Mouse (Mus musculus) thymus, postnatal 10 days (tissue): ENCODE data around the gene Ankrd11.

ENCODE experiments used
- DNase-seq, 2 experiments: peaks; one replicate each; pipeline ENCODE4 v3.0.0; 2021; ENCODE audit warnings: low spot score in 2 of 2

Gene Ankrd11

DNA sequence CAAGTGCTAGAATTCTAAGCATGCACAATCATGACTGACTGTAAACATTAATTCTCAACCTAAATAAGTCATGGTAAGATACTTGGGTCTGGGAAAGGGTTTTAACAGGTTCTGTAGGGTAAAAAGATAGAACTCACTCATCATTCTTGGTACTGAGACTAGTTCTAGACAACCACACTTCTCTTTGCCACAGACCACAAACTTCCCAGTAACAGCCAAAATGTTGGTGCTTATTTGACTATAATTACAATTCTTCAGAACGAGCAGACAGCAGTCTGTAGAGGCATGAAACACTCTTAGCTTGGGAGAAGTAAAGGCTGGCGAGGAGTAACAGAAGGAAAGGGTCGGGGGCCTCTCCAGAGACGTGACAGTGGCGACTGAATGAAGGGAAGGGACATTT, 80.0 kb downstream of the Ankrd11 start:
- DNase-seq: no peak

DNA sequence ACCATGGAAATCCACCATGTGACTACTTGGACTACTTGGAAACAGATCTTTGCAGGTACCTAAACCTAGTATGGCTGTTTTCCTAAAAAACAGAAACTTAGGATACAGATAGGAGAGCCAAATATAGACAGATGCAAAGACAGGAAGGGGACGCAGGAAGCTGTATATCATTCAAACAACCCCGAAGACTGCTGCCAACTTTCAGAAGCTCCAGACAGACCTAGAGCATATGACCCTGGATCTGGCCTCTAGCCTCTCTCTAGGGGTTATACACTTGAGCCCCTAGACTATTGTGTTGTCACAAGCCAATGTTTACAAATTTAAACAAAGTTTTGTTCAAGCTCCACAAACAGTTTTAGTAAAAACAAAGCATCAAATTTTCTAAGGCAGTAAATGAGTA, 80.6 kb downstream of the Ankrd11 start:
- no peak for DNase-seq

DNA sequence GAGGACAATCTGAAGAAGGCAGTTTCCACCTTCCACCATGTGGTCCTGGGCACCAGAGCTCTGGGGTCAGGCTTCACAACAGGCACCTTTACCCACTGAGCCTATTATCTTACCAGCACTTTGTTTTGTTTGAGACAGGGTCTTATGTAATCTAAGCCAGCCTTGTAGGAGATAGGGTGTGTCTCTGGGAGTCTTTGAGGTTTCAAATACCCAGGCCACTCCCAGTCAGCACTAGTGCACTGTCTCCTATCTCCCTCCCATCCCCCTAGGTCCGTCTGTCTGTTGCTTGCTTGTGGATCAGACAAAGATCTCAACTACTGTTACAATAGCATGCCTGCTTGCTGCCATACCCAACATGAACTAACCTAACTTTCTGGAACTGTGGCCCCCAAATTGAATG, 81.1 kb downstream of the Ankrd11 start:
- no peak for DNase-seq

DNA sequence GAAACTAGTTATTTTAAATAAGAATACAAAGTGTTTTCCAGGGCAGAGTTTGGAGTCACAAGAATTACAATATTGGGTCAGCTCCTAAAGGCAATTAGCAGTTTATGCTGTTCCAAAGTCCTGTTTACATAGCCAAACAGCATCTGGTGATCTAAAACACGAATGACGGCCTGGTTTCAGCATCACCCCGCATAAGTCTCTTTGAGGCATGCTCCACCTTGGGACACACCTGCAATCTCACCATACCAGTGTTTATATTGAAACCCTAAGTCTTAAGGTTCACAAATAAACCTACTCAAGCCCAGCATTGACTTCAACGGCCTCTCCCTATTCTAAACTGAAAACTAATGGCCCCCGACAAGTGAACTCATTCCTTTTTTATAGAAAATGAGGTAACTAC, 81.8 kb downstream of the Ankrd11 start:
- DNase-seq: no peak

DNA sequence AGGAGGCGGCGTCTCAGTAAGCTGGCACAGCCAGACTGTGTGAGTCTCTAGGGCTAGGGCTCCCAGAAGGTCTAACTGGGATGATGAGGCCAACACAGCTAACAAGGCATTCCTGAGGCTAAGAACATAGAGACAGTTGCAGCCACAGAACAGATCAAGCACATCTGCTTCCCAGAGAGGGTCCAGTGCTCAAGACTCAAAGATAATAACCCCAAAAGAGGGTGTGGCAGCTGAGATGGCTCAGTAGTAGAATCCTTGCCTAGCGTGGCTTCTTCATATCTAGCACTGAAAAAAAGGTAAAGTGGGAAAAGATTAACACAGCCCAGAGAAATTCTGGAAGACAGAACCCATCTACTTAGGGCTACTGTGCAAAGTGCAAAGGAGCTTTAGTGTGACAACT, 86.1 kb downstream of the Ankrd11 start:
- DNase-seq: no peak

DNA sequence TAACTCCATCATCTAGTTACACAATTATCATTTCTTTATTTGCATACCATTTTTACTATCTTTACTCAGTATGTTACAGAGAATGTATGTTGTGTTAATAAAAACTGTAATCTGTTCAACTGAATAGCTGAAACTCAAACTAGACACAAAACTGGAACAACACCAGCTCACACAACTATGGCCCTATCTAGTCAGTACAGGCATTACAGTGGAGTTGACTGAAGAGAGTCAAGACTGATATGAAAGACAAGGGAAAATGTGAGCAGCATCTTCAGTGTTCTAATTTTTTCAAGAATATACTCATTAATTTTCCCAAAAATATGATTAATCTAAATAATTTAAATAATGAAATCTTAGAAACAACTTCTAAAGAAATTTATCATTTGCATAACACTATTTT, 86.9 kb downstream of the Ankrd11 start:
- no peak for DNase-seq

DNA sequence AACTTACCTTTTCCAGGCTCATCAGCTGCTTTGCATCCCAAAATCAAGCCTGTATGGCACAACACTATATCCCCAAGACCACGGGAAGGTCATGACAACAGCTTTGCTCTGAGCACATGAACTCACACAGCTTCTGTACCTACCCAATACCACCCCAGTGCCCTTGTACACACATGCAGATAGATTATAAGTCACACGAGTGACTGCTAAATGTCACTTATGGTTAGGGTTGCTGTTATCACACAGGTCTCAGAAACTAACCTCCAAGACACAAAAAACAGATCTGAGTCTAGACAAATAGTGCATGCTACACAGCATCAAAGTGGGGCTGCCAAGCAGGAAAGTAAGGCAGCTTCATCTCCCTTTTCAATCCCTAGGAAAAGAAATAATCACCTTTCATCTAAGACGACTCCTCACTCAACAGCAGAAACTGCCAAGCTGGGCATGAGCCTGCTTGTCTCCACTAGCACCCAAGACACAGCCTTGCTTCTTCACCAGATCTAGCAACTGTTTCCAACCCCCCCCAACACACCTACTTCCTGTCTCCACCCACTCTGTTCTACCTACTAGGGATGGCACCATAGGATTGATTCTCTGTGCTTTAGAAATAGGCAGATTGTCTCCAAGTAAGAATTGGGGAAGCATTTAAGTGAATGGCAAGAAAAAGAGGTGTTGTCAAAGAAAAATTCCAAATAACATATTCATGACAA, 87.8 kb downstream of the Ankrd11 start:
- DNase-seq: peak in 1 of 2 experiments; percentile 42

DNA sequence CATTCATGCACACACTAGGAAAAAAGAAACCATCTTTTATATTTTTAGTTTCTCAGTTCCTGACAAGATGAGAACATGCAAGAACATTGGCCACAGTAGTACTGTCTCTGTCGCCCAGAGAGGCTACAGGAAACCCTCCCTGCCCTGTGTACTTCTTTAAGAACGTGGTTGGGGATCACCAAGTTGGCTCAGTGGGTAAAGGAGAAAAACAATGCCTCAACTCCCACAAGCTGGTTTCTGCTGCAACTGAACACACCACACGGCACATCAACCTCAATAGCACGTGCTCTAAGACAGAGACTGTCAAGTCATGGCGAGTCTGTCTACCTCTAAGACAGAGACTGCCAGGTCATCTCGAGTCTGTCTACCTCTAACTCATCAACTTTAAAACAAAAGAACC, 89.0 kb downstream of the Ankrd11 start:
- DNase-seq: no peak

DNA sequence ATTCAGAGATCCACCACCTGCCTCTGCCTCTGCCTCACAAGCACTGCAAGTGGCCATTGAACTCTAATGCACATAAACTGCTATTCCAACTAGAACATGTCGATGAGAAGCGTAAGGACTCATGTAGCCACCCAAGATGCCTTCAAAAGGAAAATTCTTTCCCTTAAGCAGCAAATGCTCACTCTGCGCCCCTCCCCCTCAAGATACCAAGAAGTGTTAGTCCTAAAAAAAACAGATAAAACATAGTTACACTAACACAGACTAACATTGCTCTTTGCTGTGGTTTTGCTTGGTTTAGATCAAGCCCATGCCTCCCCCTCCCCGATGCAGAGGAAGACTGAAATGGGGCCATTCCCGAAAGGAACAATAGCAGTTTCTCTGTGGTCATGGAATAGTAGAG, 90.6 kb downstream of the Ankrd11 start:
- DNase-seq: peak; percentile 16 to 37

DNA sequence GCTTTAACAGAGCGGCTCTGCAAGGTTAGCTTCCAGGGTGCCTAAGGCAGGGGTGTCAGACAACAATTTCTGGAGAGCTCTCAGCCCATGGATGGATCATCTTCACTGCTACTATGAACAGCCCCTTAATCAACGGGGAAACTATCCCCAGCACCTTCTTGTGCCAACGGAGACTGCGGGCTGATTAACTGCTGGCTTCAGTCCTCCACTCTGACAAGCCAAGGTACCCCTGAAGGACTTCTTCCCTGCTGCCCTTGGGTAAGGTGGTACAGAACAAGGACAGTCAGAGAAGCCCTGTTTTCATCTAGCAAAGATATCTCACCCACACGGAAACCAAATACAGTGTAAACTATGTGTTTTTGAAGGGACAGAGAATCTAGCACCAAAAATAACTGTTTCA, 92.4 kb downstream of the Ankrd11 start:
- no peak for DNase-seq

DNA sequence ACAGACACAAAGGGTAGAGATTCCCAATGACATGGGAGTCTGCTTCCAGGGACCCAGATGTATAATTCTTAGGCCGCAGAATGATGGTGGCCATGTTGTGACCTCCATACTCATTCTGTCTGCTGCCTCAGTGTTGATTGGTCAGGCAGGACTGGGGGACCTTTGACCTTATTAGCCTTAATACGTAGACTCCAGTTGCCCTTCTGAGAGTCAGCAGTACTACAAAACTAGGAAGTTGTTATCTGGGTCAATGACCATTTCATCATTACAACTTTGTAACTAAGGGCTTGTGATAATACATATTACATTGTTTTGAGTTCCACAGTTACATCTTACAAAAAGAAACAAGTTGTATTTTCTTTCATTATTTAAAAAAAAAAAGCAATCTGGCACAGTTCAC, 96.3 kb downstream of the Ankrd11 start:
- DNase-seq: no peak

DNA sequence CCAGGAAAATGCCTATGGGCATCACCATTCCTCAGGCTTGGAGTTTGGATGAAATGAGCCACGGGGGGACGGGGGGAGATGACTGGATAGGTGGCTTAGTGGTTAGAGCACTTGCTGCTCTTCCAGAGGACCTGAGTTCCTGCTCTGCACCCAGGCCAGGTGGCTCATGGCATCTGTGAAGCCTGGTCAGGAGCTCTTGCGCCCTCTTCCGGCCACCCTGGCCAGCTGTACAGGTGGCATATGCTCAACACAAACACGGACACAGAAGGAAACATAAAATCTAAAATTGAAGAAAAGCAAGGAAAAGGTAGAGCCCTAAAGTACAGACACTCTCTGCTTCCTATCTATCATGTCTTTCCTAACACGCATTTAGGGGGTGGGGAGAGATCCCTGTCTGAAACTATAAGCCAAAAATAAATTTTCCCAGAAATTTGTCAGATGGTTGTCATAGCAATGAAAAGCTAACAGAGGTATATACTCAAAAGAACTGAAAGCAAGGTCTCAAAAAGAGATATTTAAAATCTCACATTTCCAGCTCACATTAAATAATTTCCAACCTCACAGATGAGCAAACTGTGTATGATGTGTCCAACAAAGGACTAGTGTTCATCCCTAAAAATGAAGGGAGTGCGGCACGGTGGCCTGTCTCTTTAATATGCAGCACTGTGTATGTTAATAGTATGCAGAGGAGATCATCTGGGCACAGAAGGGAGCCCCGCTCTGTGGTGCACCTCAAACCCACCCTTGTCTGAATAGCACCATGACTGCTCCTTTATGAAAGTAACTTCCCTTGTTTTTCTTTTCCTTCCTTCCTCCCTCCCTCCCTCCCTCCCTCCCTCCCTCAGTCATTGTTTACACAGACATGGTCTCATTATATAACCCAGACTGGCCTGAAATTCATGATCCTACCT, 99.0 kb downstream of the Ankrd11 start:
- peak in 1 of 2 experiments; percentile 51 for DNase-seq

DNA sequence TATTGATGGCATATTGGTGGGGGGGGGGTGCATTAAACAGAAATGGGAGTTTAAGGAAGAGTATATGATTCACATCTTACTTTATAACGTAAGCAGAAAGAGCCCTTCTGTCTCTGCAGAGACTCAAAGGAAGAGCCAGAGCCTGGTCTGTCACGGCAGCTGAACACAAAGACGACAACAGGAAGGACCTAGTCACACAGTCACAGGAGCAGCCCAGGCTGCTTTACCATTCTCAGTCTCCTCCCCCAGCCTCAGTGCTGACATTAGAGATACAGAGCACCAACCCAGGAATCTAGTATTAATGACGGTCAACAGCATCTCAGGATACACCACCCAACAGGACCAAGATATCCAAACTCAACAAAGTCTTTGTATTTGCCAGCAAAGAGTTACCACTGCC, 103.5 kb downstream of the Ankrd11 start:
- peak in 1 of 2 experiments; percentile 50 for DNase-seq

DNA sequence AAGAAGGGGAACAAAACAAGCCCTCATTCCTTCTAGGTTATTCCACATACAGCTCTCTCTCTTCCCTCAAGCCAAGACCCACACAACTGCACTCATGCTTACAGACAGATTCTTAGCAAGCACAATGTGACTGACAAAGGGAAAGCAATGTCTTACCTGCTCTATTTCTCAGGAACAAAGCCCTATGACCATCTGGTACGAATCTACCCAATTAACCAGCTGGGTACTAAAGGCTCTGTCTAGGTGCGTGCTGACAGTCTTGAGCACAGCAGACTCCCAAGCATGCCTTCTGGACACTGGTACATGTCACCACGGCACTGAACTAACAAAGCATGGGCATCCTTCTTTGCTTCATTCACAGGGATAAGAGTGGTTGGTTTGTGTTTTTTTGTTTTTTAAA, 103.9 kb downstream of the Ankrd11 start:
- no peak for DNase-seq

DNA sequence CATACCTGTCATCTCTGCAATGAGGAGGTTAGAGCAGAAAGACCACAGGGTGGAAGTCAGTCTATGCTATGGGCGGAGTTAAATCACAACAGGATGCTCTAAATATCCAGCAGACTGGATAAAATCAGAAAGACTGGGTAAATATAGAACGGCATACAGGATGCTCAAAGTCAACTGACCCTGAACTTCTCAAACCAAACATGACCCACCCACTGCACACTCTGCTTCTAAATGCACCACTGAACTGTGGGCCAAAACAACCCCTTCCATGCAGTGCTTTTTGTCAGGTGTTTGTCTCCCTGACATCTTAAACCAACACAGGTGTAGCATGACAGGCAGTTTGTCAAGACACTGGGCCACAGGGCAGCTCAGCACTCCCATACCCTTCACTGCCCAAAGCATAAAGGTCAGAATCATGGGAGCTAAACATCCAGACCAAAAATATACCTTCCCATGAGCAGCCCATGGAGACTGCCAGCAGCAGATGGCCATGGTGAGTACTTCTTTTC, 104.5 kb downstream of the Ankrd11 start:
- DNase-seq: no peak

DNA sequence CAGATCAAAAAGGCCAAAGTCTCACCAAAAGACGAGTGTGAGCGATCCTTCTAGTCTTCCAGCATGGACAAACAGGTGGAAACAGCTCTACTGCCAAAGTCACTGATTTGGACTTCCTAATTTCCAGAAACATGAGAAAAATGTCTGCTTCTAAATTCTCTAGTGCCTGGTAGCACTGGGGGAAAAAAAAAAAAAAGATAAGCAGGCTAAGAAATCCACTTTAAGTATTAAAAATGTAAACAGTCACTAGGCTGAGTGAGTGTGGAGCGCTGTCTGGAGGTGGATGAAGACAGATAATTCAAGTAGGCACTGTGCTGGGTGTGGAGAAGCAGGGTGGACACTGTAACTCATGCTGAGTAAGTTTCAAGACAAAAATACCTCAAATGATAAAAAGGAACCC, 106.2 kb downstream of the Ankrd11 start:
- no peak for DNase-seq

DNA sequence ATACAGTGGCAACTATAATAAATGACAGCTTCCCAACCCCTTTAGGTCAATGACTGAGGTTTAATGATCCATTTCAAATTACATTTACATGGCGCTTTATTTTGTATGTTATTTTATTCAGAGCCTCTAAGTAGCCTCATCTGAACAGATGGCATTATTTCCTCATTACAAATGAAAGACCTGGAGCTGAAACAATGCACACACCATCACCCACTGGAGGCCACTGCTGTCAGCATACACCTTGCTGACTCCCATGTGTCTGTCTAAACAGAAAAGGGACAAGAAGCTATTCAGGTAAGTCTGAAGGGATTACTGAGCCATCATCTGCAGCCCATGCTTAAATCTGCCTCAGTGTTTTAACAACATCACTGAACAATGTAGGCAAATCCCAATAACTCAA, 107.0 kb downstream of the Ankrd11 start:
- DNase-seq: no peak

DNA sequence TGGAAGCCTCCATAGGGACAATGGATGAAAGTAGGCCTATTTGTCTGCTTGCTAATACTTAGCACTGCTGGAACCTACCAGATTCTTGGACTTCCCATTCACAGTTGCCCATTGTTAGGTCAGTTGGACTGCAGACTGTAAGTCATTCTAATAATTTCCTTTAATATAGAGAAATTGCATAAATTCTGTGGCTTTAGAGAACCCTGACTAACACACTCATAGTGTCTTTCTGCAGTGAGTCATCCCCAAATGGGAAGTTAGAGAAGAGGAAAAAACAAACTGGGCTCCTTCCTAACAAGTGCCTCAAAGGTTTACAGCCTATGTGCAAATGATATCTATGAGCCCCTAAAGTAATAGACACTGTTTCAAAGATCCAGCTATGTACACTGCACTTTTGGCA, 108.1 kb downstream of the Ankrd11 start:
- no peak for DNase-seq

DNA sequence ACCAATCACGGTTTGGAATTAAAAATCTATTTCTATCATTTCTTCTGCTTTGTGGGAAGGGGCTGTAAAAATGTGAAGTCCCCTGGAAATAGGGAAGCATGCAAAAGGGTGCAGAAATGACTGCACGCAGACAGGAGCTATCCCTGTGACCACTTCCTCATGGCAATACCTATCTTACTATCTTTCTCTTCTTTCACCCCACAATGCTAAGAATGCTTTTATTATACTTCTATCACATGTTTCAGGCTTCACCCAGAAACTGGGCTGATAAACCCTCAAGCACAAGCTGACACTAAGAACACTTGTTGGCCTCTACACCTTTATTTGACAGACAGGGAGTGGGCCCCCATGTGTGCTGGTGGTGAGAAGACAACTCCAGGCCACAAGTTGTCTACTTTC, 109.5 kb downstream of the Ankrd11 start:
- no peak for DNase-seq

DNA sequence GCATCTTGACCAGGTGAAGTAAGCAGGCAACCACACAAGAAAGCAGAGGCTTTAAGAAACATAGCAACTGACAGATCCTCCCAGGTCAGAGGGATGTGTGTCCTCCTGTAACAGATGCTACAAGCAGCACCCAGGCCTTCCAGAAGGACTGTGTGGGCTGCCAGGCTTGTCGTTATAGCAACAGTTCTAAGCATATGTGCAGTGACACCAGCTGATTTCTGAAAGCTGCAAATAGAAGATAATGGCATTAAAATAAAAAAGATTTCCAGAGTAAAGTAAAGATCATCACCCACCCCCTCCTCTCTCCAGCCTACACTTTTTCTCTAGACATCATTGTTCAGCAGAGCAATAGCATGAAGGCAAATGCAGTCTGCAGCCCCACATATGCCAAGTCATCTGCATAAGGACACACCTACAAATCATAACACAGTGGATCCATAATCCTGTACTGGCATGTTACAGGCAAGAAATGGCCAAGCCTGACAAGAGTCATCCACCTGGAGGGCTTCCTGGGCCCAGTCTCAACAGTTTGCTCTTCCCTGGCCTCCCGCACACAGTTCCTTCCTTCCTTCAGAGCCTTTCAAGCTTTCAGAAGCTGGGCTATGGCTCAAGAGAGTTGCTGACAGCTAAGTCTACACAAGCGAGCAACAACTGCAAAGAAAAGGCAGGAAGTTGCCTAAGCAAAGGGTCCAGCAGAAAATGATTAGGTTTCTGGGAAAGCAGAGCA, 110.1 kb downstream of the Ankrd11 start:
- no peak for DNase-seq

DNA sequence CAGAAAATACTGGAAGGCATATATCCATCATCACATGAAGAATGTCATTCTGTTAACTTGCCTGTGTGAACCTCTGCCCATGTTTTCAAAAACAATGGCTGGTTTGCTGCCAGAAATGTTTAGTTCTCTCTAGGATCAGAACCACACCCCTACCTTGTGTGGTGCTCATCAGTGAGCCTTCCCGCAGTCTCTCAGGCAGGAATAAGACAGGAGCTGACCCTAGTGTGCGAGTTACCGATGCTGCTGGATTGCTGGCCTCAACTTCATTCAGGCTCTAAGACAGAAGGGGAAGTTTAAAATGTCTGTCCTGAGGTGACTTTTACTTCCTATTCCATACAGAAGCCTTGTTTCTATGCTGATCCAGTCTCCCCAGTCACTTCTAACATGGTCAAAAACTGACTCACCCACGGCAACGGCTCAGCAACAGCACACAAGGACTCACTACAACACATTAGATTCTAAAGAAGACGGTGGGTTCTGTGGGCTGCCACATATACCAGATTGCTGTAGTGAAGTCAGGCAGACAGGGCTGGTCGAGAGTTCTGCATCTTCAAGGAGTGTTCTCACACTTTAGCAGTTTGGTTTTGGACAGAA, 113.3 kb downstream of the Ankrd11 start:
- DNase-seq: no peak

DNA sequence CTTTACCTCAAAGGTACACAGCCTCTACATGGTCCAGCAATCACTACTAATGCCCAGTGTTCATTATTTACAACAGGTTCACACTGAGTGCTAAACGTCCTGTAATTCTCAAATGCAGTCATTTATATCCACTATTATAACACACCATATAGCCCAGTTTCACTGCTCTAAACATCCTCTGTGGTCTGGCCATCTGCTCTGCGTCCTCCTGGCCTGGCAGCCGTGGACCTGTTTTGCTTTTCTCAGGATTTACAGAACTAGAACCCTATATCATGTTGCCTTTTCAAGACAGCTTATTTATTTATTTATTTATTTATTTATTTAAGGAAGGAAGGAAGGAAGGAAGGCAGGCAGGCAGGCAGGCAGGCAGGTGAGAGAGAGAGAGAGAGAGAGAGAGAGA, 114.2 kb downstream of the Ankrd11 start:
- DNase-seq: no peak
